Mouse (Mus musculus): ENCODE results near the gene Serpina9. TPM values are rescaled to one million over a fixed set of nuclear protein-coding genes. Genes with fewer than 3 reads are reported as not detected.
"Not testable (repeated sequence)": the region's sequence is repeated elsewhere in the genome, so short reads cannot be mapped to it uniquely, and the experiment has no call there.

Serpina9 gene
- polyA plus RNA-seq, 1 experiment from 2014 or later: not detected

- ATAC-seq (ENCODE audit: low FRiP score, low read depth): no peak
- Histone ChIP-seq H3K9ac (no peak overlapping the region), H3K9me3 (no peaks in the 10 kb centered on the region), H3K4me3 (no peak overlapping the region), H3K36me3 (no peaks in the 10 kb centered on the region), H3K4me2 (replicated peaks) (no peak overlapping the region), H3K4me1 (no peaks in the 10 kb centered on the region), H3K27ac (no peak overlapping the region), H3K27me3 (no peaks in the 10 kb centered on the region)
- 88% methylated on average over 5 of the region's 5 CpGs for WGBS
Measured at GRCm38 (mm10) chr12:103962337-103962736, 51.2 kb downstream of the Serpina9 start.

GRCm38 (mm10) chr12:103961716-103962115, 51.8 kb downstream of the Serpina9 start:
- Histone ChIP-seq H3K9ac (no peak overlapping the region), H3K4me1 (no peaks in the 10 kb centered on the region), H3K36me3 (no peaks in the 10 kb centered on the region), H3K4me3 (no peak overlapping the region), H3K9me3 (no peaks in the 10 kb centered on the region), H3K4me2 (replicated peaks) (no peak overlapping the region), H3K27me3 (no peaks in the 10 kb centered on the region), H3K27ac (no peak overlapping the region)
- WGBS: 94% methylated on average over 1 of the region's 1 CpGs
- no peak for ATAC-seq (ENCODE audit: low FRiP score, low read depth)

DNA sequence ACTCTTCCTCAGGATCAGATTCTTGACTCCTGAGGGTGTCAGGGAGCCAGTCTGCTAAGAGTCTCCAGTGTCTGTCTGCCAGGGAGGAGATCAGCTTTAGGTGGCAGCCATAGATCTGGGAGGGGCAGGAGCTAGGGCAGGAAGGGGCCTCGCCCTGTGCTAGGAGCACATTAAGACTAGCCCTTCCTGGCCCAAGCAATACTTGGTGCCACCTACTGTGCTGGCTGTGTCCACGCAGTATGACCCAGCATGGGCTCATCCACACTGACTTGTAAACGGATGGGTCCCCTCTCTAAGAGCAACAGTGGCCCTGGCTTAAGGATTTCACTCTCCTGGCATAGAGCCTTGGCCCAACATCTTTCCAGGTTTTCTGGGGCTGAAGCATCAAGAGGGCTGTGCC, 54.8 kb downstream of the Serpina9 start, which contains the start of gene Serpina1e:
TSS of gene Serpina1e (minus strand) at position 178 of the 400 bp plus-strand sequence.
- H3K9ac ChIP-seq: no peak within 1 kb of the TSS
- ATAC-seq (ENCODE audit: low FRiP score, low read depth): no peak
- H3K36me3 ChIP-seq: no peaks in the 10 kb centered on the region
- no peaks in the 10 kb centered on the region for H3K4me1 ChIP-seq
- no peak within 1 kb of the TSS for H3K4me3 ChIP-seq
- no peaks in the 10 kb centered on the region for H3K27me3 ChIP-seq
- H3K9me3 ChIP-seq: no peaks in the 10 kb centered on the region
- 75% methylated on average over 3 of the region's 3 CpGs for WGBS
- H3K27ac ChIP-seq: no peak within 1 kb of the TSS
- no peak within 1 kb of the TSS for H3K4me2 ChIP-seq (replicated peaks)

- H3K9me3 ChIP-seq; H3K9ac ChIP-seq; H3K4me1 ChIP-seq; H3K27ac ChIP-seq; H3K4me2 ChIP-seq (replicated peaks); ATAC-seq (ENCODE audit: low FRiP score, low read depth); H3K27me3 ChIP-seq; H3K36me3 ChIP-seq; H3K4me3 ChIP-seq: not testable (repeated sequence)
- WGBS: 77% methylated on average over 2 of the region's 2 CpGs
Measured at GRCm38 (mm10) chr12:103956555-103956954, 57.0 kb downstream of the Serpina9 start.

- not testable (repeated sequence) for H3K4me1 ChIP-seq; ATAC-seq (ENCODE audit: low FRiP score, low read depth); H3K36me3 ChIP-seq; H3K4me2 ChIP-seq (replicated peaks); H3K9me3 ChIP-seq; H3K4me3 ChIP-seq; H3K27ac ChIP-seq; H3K9ac ChIP-seq; H3K27me3 ChIP-seq
- 80% methylated on average over 3 of the region's 3 CpGs for WGBS
Measured at GRCm38 (mm10) chr12:103952972-103953371, 60.6 kb downstream of the Serpina9 start.

GRCm38 (mm10) chr12:103946243-103946642, 67.3 kb downstream of the Serpina9 start:
- 88% methylated on average over 4 of the region's 4 CpGs for WGBS
- H3K9ac ChIP-seq: no peak overlapping the region
- no peaks in the 10 kb centered on the region for H3K36me3 ChIP-seq
- no peak overlapping the region for H3K4me2 ChIP-seq (replicated peaks)
- H3K9me3 ChIP-seq: peaks cover 6% of the 10 kb centered on the region
- ATAC-seq (ENCODE audit: low FRiP score, low read depth): no peak
- no peak overlapping the region for H3K4me3 ChIP-seq
- no peak overlapping the region for H3K27ac ChIP-seq
- no peaks in the 10 kb centered on the region for H3K4me1 ChIP-seq
- no peaks in the 10 kb centered on the region for H3K27me3 ChIP-seq

Other genes starting within 250 kb of the Serpina9 start
- gene Serpina1d, start 240.2 kb downstream of the Serpina9 start, polyA plus RNA-seq (2015; fragmentation: Nextera tagmentation; extraction: Ambion mirVana): not detected in 2 replicates
- 0.36 and 1.5 TPM in 2 replicates for gene Serpina1b, start 183.4 kb downstream of the Serpina9 start, polyA plus RNA-seq (2015; fragmentation: Nextera tagmentation; extraction: Ambion mirVana)
- gene Serpina1a, start 150.2 kb downstream of the Serpina9 start, polyA plus RNA-seq (2015; fragmentation: Nextera tagmentation; extraction: Ambion mirVana): 0.14 and 0.69 TPM in 2 replicates
- 0.46 TPM in 1 of 2 replicates, not detected in the other for gene Serpina1c, start 108.9 kb downstream of the Serpina9 start, polyA plus RNA-seq (2015; fragmentation: Nextera tagmentation; extraction: Ambion mirVana)
- 0.45 TPM in 1 of 2 replicates, not detected in the other for gene Serpina1e, start 54.8 kb downstream of the Serpina9 start, polyA plus RNA-seq (2015; fragmentation: Nextera tagmentation; extraction: Ambion mirVana)
- gene Serpina11, start 23.8 kb downstream of the Serpina9 start, polyA plus RNA-seq (2015; fragmentation: Nextera tagmentation; extraction: Ambion mirVana): not detected in 2 replicates
- not detected in 2 replicates for gene Serpina12, start 30.7 kb upstream of the Serpina9 start, polyA plus RNA-seq (2015; fragmentation: Nextera tagmentation; extraction: Ambion mirVana)
- not detected in 2 replicates for gene Serpina5, start 87.4 kb upstream of the Serpina9 start, polyA plus RNA-seq (2015; fragmentation: Nextera tagmentation; extraction: Ambion mirVana)
- not detected in 2 replicates for gene Serpina3a, start 99.0 kb upstream of the Serpina9 start, polyA plus RNA-seq (2015; fragmentation: Nextera tagmentation; extraction: Ambion mirVana)
- not detected in 2 replicates for gene Serpina3b, start 114.2 kb upstream of the Serpina9 start, polyA plus RNA-seq (2015; fragmentation: Nextera tagmentation; extraction: Ambion mirVana)
- not detected in 2 replicates for gene Serpina3c, start 140.1 kb upstream of the Serpina9 start, polyA plus RNA-seq (2015; fragmentation: Nextera tagmentation; extraction: Ambion mirVana)
- not detected in 2 replicates for gene Serpina3f, start 200.8 kb upstream of the Serpina9 start, polyA plus RNA-seq (2015; fragmentation: Nextera tagmentation; extraction: Ambion mirVana)
- 0.72 and 1.2 TPM in 2 replicates for gene Serpina3g, start 222.5 kb upstream of the Serpina9 start, polyA plus RNA-seq (2015; fragmentation: Nextera tagmentation; extraction: Ambion mirVana)
- gene Serpina3i, start 249.4 kb upstream of the Serpina9 start, polyA plus RNA-seq (2015; fragmentation: Nextera tagmentation; extraction: Ambion mirVana): 0.59 and 0.70 TPM in 2 replicates

All from limb, embryonic 13.5 days (tissue).